Mouse (Mus musculus): ENCODE data around the gene Atn1. TPM values are rescaled to one million over a fixed set of nuclear protein-coding genes. Genes with fewer than 3 reads are reported as not detected.

Gene Atn1
- polyA plus RNA-seq, 1 experiment from 2014 or later, result 16.1 TPM

DNA sequence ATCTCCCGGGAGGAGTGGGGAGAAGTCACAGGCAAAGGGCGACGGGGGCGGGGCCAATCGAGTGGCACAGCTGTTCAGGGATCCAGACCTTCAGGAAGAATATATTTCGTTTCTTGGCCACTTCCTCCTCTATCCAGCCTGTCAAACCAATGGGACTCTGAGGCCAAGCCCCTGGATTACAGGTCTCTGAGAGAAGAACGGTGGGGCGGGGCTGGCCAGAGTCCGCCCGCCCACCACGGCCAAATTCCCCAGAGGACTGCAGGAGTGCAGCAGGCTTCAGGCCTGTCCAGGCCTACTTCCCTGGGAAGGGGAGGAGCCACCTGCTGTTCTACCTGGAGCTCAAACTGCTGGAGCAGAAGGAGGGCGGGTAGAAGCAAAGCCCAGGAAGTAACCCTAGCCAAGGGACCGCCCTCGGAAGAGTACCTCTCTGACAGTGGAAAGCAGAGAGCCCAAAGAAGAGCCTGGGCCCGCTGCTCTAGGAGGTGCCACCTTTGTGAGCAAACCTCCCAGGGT, 17.8 kb downstream of the Atn1 start, which contains the start of gene Ptpn6:
Ptpn6 (minus strand) TSS at position 204 of the 513 bp plus-strand sequence.
- peaks cover 11% of the 10 kb centered on the region for H3K36me3 ChIP-seq
- H3K4me2 ChIP-seq, result peak within 1 kb of the TSS; percentile 84
- H3K4me3 ChIP-seq, result peak within 1 kb of the TSS; percentile 11; the same call in 1 of the 2 replicates
- WGBS, result 27% methylated on average over 15 of the region's 15 CpGs
- peak; percentile 40 for ATAC-seq (ENCODE audit: borderline replicate concordance, extremely low read depth, low FRiP score, low TSS enrichment)
- H3K27me3 ChIP-seq, result no peaks in the 10 kb centered on the region
- H3K9me3 ChIP-seq, result no peaks in the 10 kb centered on the region
- H3K9ac ChIP-seq, result peak within 1 kb of the TSS; percentile 16; the same call in 1 of the 2 replicates
- H3K27ac ChIP-seq, result peak within 1 kb of the TSS; percentile 99
- H3K4me1 ChIP-seq, result peaks cover 31% of the 10 kb centered on the region

GRCm38 (mm10) chr6:124737040-124737439, 19.3 kb downstream of the Atn1 start:
- WGBS, result 79% methylated on average over 11 of the region's 11 CpGs
- no peak overlapping the region for H3K9ac ChIP-seq
- H3K27me3 ChIP-seq, result no peaks in the 10 kb centered on the region
- no peak overlapping the region for H3K4me3 ChIP-seq
- no peak overlapping the region for H3K4me2 ChIP-seq
- ATAC-seq (ENCODE audit: borderline replicate concordance, extremely low read depth, low FRiP score, low TSS enrichment), result no peak
- H3K9me3 ChIP-seq, result no peaks in the 10 kb centered on the region
- no peak overlapping the region for H3K27ac ChIP-seq
- H3K4me1 ChIP-seq, result peaks cover 40% of the 10 kb centered on the region
- H3K36me3 ChIP-seq, result no peaks in the 10 kb centered on the region

GRCm38 (mm10) chr6:124734417-124734816, 21.9 kb downstream of the Atn1 start:
- H3K36me3 ChIP-seq, result no peaks in the 10 kb centered on the region
- no peak overlapping the region for H3K27ac ChIP-seq
- no peak overlapping the region for H3K4me2 ChIP-seq
- H3K4me1 ChIP-seq, result peaks cover 26% of the 10 kb centered on the region
- WGBS, result 83% methylated on average over 3 of the region's 3 CpGs
- no peak for ATAC-seq (ENCODE audit: borderline replicate concordance, extremely low read depth, low FRiP score, low TSS enrichment)
- H3K4me3 ChIP-seq, result no peak overlapping the region
- H3K9me3 ChIP-seq, result no peaks in the 10 kb centered on the region
- H3K9ac ChIP-seq, result no peak overlapping the region
- no peaks in the 10 kb centered on the region for H3K27me3 ChIP-seq

- ATAC-seq (ENCODE audit: borderline replicate concordance, extremely low read depth, low FRiP score, low TSS enrichment), result peak; percentile 47; the same call in 1 of the 2 replicates
- H3K4me1 ChIP-seq, result peaks cover 11% of the 10 kb centered on the region
- H3K9me3 ChIP-seq, result no peaks in the 10 kb centered on the region
- peak overlapping the region; percentile 36; the same call in 1 of the 2 replicates for H3K27ac ChIP-seq
- H3K4me2 ChIP-seq, result peak overlapping the region; percentile 28
- WGBS, result 52% methylated on average over 19 of the region's 19 CpGs
- no peaks in the 10 kb centered on the region for H3K36me3 ChIP-seq
- peak overlapping the region; percentile 14 for H3K4me3 ChIP-seq
- peak overlapping the region; percentile 14; the same call in 1 of the 2 replicates for H3K9ac ChIP-seq
- no peaks in the 10 kb centered on the region for H3K27me3 ChIP-seq
Measured at GRCm38 (mm10) chr6:124732476-124733370, 23.6 kb downstream of the Atn1 start.

DNA sequence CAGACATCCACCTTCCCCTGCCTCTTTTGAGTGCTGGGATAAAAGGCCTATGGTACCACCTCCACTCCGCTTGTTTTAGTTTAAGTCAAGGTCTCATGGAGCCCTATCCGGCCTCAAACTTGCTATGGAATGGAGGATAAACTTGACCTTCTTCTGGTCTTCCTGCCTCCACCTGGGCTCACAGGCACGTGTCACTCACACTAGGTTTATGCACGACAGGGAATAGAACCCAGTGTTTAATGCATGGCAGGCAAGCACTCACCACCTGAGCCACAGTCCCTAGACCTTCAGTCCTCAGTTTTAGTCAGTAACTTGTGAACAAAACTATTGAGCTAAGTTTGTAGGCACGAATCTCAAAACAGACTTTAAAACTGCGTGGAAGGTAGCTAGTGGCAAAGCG, 25.3 kb downstream of the Atn1 start:
- no peaks in the 10 kb centered on the region for H3K27me3 ChIP-seq
- ATAC-seq (ENCODE audit: borderline replicate concordance, extremely low read depth, low FRiP score, low TSS enrichment), result no peak
- WGBS, result 78% methylated on average over 7 of the region's 7 CpGs
- peaks cover 10% of the 10 kb centered on the region for H3K4me1 ChIP-seq
- no peak overlapping the region for H3K9ac ChIP-seq
- no peaks in the 10 kb centered on the region for H3K36me3 ChIP-seq
- no peak overlapping the region for H3K27ac ChIP-seq
- no peak overlapping the region for H3K4me3 ChIP-seq
- H3K4me2 ChIP-seq, result no peak overlapping the region
- H3K9me3 ChIP-seq, result no peaks in the 10 kb centered on the region

DNA sequence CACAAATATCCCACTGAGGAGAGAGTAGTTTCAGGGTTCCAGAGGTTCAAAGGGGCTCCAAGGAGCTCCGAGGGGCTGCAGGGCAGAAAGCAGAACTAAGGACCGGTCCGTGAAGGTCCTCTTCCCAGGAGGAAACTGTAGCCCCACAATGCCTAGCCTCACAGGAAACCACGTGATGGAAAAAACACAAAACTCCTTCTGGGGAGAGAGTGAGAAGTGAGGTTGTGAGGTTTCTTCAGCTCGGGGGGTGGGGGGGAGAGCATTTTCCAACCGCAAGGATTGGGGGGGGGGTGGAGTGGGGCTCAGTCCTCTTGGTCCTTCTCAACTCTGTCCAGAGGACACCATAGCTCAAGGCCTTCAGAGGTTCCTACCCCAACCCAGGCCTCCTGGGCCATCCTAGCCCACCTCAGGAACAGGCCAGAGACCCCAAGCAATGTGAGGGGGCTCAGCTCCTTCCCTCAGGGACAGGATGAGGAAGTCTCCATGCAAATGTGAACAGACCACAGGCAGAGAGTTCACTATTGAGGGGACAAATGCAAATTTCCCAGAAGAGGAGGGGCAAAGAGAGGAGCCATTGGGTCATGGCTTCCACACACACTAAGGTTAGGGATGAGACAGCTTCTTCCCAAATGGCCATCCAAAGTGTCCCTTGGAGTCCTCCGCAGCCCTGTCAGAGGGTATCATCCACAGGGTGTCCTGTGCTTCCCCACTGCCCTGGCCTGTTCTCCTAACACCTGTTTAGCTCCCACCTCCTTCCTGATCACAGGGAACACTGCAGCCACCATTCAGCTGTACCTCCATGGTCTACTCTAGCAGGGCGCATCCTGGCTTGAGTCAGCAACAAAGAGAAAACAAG, 26.2 kb downstream of the Atn1 start:
- Histone ChIP-seq H3K27ac (no peak overlapping the region), H3K27me3 (no peaks in the 10 kb centered on the region), H3K9me3 (no peaks in the 10 kb centered on the region), H3K9ac (no peak overlapping the region), H3K4me3 (no peak overlapping the region), H3K4me1 (peaks cover 10% of the 10 kb centered on the region), H3K4me2 (no peak overlapping the region), H3K36me3 (no peaks in the 10 kb centered on the region)
- no peak for ATAC-seq (ENCODE audit: borderline replicate concordance, extremely low read depth, low FRiP score, low TSS enrichment)
- WGBS, result 73% methylated on average over 8 of the region's 8 CpGs

DNA sequence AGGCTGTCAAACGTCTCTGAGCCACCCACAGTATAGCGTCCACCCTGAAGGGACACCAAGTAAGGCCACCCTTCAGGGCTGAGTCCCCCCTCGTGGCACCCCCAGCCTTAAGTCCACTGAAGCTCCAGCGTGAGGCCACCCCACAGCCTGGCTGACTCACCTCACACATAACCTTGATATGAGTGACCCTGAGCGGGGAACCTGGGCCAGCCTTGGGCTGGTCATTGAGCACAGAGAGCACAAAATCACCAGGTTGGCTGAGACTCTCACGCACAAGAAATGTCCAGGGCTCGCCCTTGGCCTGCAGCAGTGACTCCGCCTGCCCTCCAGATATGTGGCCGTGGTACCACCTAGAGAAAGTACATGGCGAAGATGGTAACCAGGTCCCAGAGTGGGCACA, 27.7 kb downstream of the Atn1 start:
- Histone ChIP-seq H3K4me1 (peaks cover 10% of the 10 kb centered on the region), H3K27me3 (no peaks in the 10 kb centered on the region), H3K4me2 (no peak overlapping the region), H3K9ac (no peak overlapping the region), H3K36me3 (no peaks in the 10 kb centered on the region), H3K4me3 (no peak overlapping the region), H3K9me3 (no peaks in the 10 kb centered on the region), H3K27ac (no peak overlapping the region)
- WGBS, result 86% methylated on average over 10 of the region's 10 CpGs
- no peak for ATAC-seq (ENCODE audit: borderline replicate concordance, extremely low read depth, low FRiP score, low TSS enrichment)

GRCm38 (mm10) chr6:124724472-124724871, 31.9 kb downstream of the Atn1 start:
- Histone ChIP-seq H3K27me3 (no peaks in the 10 kb centered on the region), H3K4me3 (no peak overlapping the region), H3K9me3 (no peaks in the 10 kb centered on the region), H3K4me2 (no peak overlapping the region), H3K4me1 (no peaks in the 10 kb centered on the region; the same call in 1 of the 2 replicates), H3K36me3 (no peaks in the 10 kb centered on the region), H3K27ac (no peak overlapping the region), H3K9ac (no peak overlapping the region)
- WGBS, result 85% methylated on average over 10 of the region's 10 CpGs
- ATAC-seq (ENCODE audit: borderline replicate concordance, extremely low read depth, low FRiP score, low TSS enrichment), result no peak

- Histone ChIP-seq H3K36me3 (no peaks in the 10 kb centered on the region), H3K4me1 (no peaks in the 10 kb centered on the region; the same call in 1 of the 2 replicates), H3K4me2 (no peak overlapping the region), H3K9me3 (no peaks in the 10 kb centered on the region), H3K27me3 (no peaks in the 10 kb centered on the region), H3K9ac (no peak overlapping the region), H3K4me3 (no peak overlapping the region), H3K27ac (no peak overlapping the region)
- WGBS, result 62% methylated on average over 8 of the region's 8 CpGs
- ATAC-seq (ENCODE audit: borderline replicate concordance, extremely low read depth, low FRiP score, low TSS enrichment), result no peak
Measured at GRCm38 (mm10) chr6:124723541-124723940, 32.8 kb downstream of the Atn1 start.

DNA sequence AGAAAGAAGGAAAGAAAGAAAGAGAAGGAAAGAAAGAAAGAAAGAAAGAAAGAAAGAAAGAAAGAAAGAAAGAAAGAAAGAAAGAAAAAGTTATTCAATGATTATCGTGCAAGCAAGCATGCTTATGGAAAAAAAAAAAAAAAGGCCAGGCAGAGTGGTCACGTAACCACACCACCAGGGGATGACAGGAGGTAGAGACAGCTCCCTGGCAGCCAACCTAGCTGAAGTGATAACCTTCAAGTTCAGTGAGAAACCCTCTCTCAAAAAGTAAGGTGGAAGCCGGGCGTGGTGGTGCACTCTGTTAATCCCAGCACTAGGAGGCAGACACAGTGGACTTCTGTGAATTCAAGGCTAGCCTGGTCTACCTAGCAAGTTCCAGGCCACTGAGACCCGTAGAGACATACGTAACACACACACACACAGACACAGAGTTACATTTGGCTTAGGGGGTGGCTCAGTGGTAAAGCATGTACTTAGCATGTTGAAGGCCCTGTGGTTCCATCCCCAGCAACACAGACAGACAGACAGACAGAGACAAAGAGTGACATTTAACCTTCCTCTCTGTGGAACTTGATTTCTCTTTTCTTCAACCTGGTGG, 33.3 kb downstream of the Atn1 start:
- no peak for ATAC-seq (ENCODE audit: borderline replicate concordance, extremely low read depth, low FRiP score, low TSS enrichment)
- WGBS, result 82% methylated on average over 6 of the region's 6 CpGs
- H3K27me3 ChIP-seq, result no peaks in the 10 kb centered on the region

DNA sequence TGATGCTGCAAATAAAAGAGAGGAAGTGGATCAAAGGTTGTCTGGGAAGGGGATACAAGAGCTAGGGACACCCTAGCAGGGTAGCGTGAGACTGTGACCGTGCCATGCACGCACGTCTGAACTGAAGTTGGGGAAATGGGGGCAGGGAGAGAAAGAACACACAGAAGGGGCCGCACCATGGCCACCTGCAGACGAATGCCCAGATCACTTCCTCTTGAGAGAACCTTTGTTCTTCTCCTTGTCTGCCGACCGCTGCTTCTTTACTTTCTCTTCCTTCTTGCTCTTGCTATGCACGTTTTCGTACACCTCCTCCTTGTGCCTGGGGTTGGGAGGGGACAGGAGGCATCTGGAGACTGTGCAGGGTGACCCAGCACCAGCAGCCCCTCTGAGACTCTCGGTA, 35.4 kb downstream of the Atn1 start:
- H3K27me3 ChIP-seq, result no peaks in the 10 kb centered on the region
- WGBS, result 50% methylated on average over 11 of the region's 11 CpGs
- ATAC-seq (ENCODE audit: borderline replicate concordance, extremely low read depth, low FRiP score, low TSS enrichment), result no peak
- 0 out of 2 replicates have a peak overlapping the region, but pooled peaks have one; percentile 22 for H3K9ac ChIP-seq
- peak overlapping the region; percentile 55 for H3K4me2 ChIP-seq
- peaks cover 13% of the 10 kb centered on the region for H3K36me3 ChIP-seq
- no peaks in the 10 kb centered on the region for H3K9me3 ChIP-seq
- H3K4me1 ChIP-seq, result no peaks in the 10 kb centered on the region; the same call in 1 of the 2 replicates
- no peak overlapping the region for H3K27ac ChIP-seq
- H3K4me3 ChIP-seq, result peak overlapping the region; percentile 44; the same call in 1 of the 2 replicates

More for the DNA sequence above, 33.3 kb downstream of the Atn1 start:
- Histone ChIP-seq H3K27ac (no peak overlapping the region), H3K4me2 (no peak overlapping the region), H3K9ac (no peak overlapping the region), H3K4me3 (no peak overlapping the region), H3K9me3 (no peaks in the 10 kb centered on the region), H3K36me3 (no peaks in the 10 kb centered on the region), H3K4me1 (no peaks in the 10 kb centered on the region; the same call in 1 of the 2 replicates)

All from lung, embryonic 15.5 days (tissue).